Mouse (Mus musculus): ENCODE results near the gene Gmeb2.
A peak's percentile ranks its signal among the peaks of the same experiment; 100 is the strongest.

Gmeb2 gene

GRCm38 (mm10) chr2:181224994-181225393 is 62.8 kb downstream of the Gmeb2 start:
- DNase-seq (ENCODE audit: low spot score), result no peak

- no peak for DNase-seq (ENCODE audit: low spot score)
Measured at GRCm38 (mm10) chr2:181220361-181220760, 67.5 kb downstream of the Gmeb2 start.

- DNase-seq (ENCODE audit: low spot score), result peak; percentile 73
Measured at GRCm38 (mm10) chr2:181219538-181220216, 68.2 kb downstream of the Gmeb2 start, which contains the start of gene Fndc11. Gene Fndc11, plus strand, starts transcription at chr2:181220013.

GRCm38 (mm10) chr2:181218881-181219485 is 68.9 kb downstream of the Gmeb2 start:
- DNase-seq (ENCODE audit: low spot score), result no peak

GRCm38 (mm10) chr2:181216037-181216436 is 71.8 kb downstream of the Gmeb2 start:
- no peak for DNase-seq (ENCODE audit: low spot score)

GRCm38 (mm10) chr2:181213021-181213445 is 74.8 kb downstream of the Gmeb2 start, which contains the start of gene Srms:
Gene Srms, minus strand, starts transcription at chr2:181213185.
- DNase-seq (ENCODE audit: low spot score), result no peak

GRCm38 (mm10) chr2:181212389-181213020 is 75.3 kb downstream of the Gmeb2 start:
- DNase-seq (ENCODE audit: low spot score), result no peak

- DNase-seq (ENCODE audit: low spot score), result no peak
Measured at GRCm38 (mm10) chr2:181206118-181206517, 81.7 kb downstream of the Gmeb2 start.

- DNase-seq (ENCODE audit: low spot score), result no peak
Measured at GRCm38 (mm10) chr2:181205678-181206077, 82.2 kb downstream of the Gmeb2 start.

GRCm38 (mm10) chr2:181202886-181203285 is 84.9 kb downstream of the Gmeb2 start:
- DNase-seq (ENCODE audit: low spot score), result no peak

- DNase-seq (ENCODE audit: low spot score), result no peak
Measured at GRCm38 (mm10) chr2:181202422-181202821, 85.4 kb downstream of the Gmeb2 start, which contains the start of gene Ptk6. Gene Ptk6, minus strand, starts transcription at chr2:181202789.

GRCm38 (mm10) chr2:181201606-181202005 is 86.2 kb downstream of the Gmeb2 start:
- DNase-seq (ENCODE audit: low spot score), result no peak

All from testis, postnatal 14 days (tissue).